Mouse (Mus musculus) C2C12 (cell line): ENCODE results near the gene Nphp1. TPM values are rescaled to one million over a fixed set of nuclear protein-coding genes. Genes with fewer than 3 reads are reported as not detected.

Experiments
- H3K27me3 ChIP-seq: one replicate; pipeline ENCODE4 v1.6.1; 2011; ENCODE audit not compliant: control insufficient read depth, insufficient read depth, insufficient read length
- H3K36me3 ChIP-seq: one replicate; pipeline ENCODE4 v1.6.1; 2011; ENCODE audit not compliant: control insufficient read depth, insufficient read depth
- H3K4me3 ChIP-seq: one replicate; pipeline ENCODE4 v1.5.1; 2011; ENCODE audit warnings: mild to moderate bottlenecking, control low read depth; ENCODE audit not compliant: poor library complexity, insufficient read depth, severe bottlenecking
- H3K79me2 ChIP-seq: one replicate; pipeline ENCODE4 v1.6.1; 2011; ENCODE audit not compliant: control insufficient read depth, insufficient read depth
- H3K79me3 ChIP-seq: one replicate; pipeline ENCODE4 v1.6.1; 2011; ENCODE audit warnings: low read depth, control low read depth
- H3ac ChIP-seq: one replicate; pipeline ENCODE3; 2011; ENCODE audit warnings: low read depth; ENCODE audit not compliant: control insufficient read depth, insufficient read length
- CEBPB ChIP-seq: IDR thresholded peaks from one replicate; pipeline ENCODE4 v1.6.1; 2011; ENCODE audit warnings: low read depth, mild to moderate bottlenecking, control low read depth, moderate library complexity
- CTCF ChIP-seq: IDR thresholded peaks from one replicate; pipeline ENCODE4 v1.5.1; 2011; ENCODE audit not compliant: control insufficient read depth, insufficient read depth, insufficient read length
- FOSL1 ChIP-seq: IDR thresholded peaks from one replicate; pipeline ENCODE4 v1.8.0; 2011; ENCODE audit warnings: mild to moderate bottlenecking, low read length; ENCODE audit not compliant: poor library complexity, insufficient read depth, severe bottlenecking
- MAX ChIP-seq: IDR thresholded peaks from one replicate; pipeline ENCODE4 v1.6.1; 2011; ENCODE audit warnings: mild to moderate bottlenecking, control low read depth
- MYOD1 ChIP-seq: IDR thresholded peaks from one replicate; pipeline ENCODE4 v1.6.1; 2011; ENCODE audit warnings: low read depth; ENCODE audit not compliant: control insufficient read depth, insufficient read length
- MYOG ChIP-seq: IDR thresholded peaks from one replicate; pipeline ENCODE4 v1.6.1; 2011; ENCODE audit not compliant: control insufficient read depth, insufficient read length; ENCODE audit errors: extremely low read depth
- USF1 ChIP-seq: IDR thresholded peaks from one replicate; pipeline ENCODE4 v1.6.1; 2011; ENCODE audit warnings: low read depth, mild to moderate bottlenecking, control low read depth, moderate library complexity
- polyA plus RNA-seq: library from polyadenylated mRNA; unstranded; fragments of >200 nt; fragmentation: generic; extraction: Trizol; gene quantifications from one replicate; pipeline ENCODE4 v1.2.1, GENCODE M21; 2012; ENCODE audit warnings: missing spikeins

Gene Nphp1
- polyA plus RNA-seq, 1 experiment: 16.4 TPM

DNA sequence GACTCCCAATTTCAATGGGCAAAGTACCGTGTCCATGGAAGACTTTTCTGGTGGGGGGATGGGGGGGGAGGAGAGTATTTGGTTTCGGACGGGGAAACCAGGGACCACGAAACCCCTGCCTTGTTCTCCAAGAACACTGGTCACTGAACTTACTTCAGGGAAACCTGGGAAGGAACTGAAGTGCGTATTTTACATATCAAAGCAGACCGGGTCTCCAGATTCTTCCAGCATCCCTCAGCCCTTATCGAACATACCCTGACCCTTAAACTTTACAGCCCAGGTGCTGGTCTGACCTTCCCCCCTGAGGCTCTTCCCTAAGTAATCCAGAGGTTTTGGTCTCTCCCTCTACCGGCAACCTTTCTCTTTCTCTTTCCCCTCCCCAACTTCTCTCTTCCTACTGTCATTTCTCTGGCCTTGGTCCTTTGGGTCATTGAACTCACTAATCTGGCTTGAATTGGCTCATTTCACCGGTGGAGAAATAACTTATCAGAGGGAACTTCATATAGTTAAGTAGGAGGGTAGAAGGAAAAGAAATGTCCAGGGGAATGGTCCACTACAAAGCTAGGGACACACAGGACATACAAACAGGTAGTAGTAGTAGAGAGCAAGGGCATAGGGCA is 1.1 kb upstream of the Nphp1 start:
- no peaks in the 10 kb centered on the region for H3K27me3 ChIP-seq
- peaks cover 8% of the 10 kb centered on the region for H3K79me3 ChIP-seq
- TF ChIP-seq USF1: no peak
- no peak for TF ChIP-seq CTCF
- no peak for TF ChIP-seq MYOD1
- TF ChIP-seq CEBPB: no peak
- no peak for TF ChIP-seq MAX
- TF ChIP-seq MYOG: no peak
- TF ChIP-seq FOSL1: no peak
- no peak overlapping the region for H3K4me3 ChIP-seq
- H3K36me3 ChIP-seq: no peaks in the 10 kb centered on the region
- peaks cover 26% of the 10 kb centered on the region for H3K79me2 ChIP-seq
- H3ac ChIP-seq: no peak overlapping the region

DNA sequence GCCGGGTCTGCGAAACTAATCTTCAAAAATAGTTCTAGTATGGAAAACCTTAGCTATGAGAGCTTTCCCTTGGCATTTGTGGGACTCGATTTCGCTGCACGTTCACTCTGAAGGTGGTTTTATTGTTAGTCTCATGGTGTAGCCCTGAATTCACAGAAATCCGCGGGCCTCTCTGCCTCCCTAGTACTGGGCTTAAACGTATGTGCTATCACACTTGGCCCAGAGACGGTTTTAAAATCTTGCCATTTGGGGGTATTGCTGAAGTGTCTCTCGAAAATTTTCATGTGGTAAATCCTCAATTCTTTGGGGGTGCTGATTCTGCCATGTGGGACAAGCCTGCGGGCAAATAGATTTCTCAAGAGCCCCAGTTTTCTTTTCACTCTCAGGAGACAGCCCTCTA is 441 bp upstream of the Nphp1 start:
- H3K36me3 ChIP-seq: no peaks in the 10 kb centered on the region
- H3K79me3 ChIP-seq: peaks cover 8% of the 10 kb centered on the region
- peaks cover 26% of the 10 kb centered on the region for H3K79me2 ChIP-seq
- TF ChIP-seq FOSL1 (no peak), USF1 (no peak), MYOD1 (no peak), MYOG (no peak), MAX (no peak), CEBPB (no peak), CTCF (no peak)
- H3K4me3 ChIP-seq: peak overlapping the region; percentile 74
- peak overlapping the region; percentile 72 for H3ac ChIP-seq
- H3K27me3 ChIP-seq: no peaks in the 10 kb centered on the region

DNA sequence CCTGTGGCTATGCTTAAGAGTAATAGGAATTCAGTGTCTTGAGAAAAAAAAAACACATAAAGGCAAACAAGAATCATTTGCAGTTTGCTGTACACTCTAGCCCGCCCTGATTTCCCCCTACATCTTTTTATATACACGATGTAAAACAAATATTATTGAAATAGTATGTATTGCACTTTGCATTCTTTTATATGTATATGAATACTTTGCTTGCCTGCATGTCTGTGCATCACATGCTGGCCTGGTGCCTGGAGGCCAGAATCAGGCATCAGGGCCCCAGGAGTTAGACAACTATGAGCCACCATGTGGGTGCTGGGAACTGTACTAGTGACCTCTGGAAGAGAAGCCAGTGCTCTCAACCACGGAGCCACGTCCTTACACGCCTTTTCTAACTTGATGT is 1.5 kb downstream of the Nphp1 start:
- peaks cover 8% of the 10 kb centered on the region for H3K79me3 ChIP-seq
- no peak overlapping the region for H3ac ChIP-seq
- no peaks in the 10 kb centered on the region for H3K27me3 ChIP-seq
- H3K4me3 ChIP-seq: no peak overlapping the region
- no peak for TF ChIP-seq MYOD1
- TF ChIP-seq MYOG: no peak
- TF ChIP-seq CEBPB: no peak
- no peak for TF ChIP-seq FOSL1
- no peak for TF ChIP-seq MAX
- TF ChIP-seq CTCF: no peak
- no peak for TF ChIP-seq USF1
- peaks cover 26% of the 10 kb centered on the region for H3K79me2 ChIP-seq
- no peaks in the 10 kb centered on the region for H3K36me3 ChIP-seq

DNA sequence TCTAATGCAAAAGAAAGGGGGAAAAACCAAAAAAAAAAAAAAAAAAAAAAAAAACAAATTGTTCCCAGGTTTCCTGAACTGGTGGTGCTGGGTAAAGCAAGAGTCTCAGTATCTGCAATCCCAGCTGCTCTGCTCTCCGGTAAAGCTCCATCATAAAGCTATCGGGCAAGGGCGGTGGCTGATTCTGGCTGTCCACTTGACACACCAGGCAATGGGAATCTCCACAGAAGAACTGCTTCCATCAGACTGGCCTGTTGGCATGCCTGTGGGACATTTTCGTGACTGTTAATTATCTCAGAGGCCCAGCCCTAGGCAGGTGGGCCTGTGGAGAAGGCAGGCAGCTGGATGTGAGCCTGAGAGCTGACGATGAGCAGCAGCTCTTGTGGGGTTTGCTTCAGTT is 10.2 kb downstream of the Nphp1 start:
- no peak overlapping the region for H3K4me3 ChIP-seq
- H3K36me3 ChIP-seq: peaks cover 18% of the 10 kb centered on the region

DNA sequence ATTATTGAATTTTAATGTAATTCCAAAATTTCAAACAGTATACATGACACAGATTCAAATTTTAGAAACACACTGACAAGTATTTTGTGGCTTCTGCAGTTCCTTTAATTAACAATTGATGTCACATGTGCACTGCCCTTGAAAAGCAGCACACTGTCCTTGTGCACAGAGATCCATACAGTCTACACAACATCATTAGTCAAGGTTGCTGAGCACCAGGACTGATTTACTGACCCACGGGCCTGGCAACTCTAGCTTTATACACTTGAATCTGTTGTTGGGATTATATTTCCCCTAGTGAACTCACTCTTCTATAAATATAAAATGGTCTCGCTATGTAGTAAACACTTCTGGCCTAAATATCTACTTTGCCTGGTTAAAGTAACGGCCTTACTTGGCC is 13.7 kb downstream of the Nphp1 start:
- peaks cover 31% of the 10 kb centered on the region for H3K36me3 ChIP-seq
- TF ChIP-seq CEBPB: no peak
- H3K4me3 ChIP-seq: no peak overlapping the region
- no peaks in the 10 kb centered on the region for H3K79me3 ChIP-seq
- no peak overlapping the region for H3ac ChIP-seq
- no peaks in the 10 kb centered on the region for H3K79me2 ChIP-seq
- no peaks in the 10 kb centered on the region for H3K27me3 ChIP-seq

More for the DNA sequence above, 10.2 kb downstream of the Nphp1 start:
- H3K79me2 ChIP-seq: no peaks in the 10 kb centered on the region
- H3K27me3 ChIP-seq: no peaks in the 10 kb centered on the region
- H3K79me3 ChIP-seq: no peaks in the 10 kb centered on the region
- no peak overlapping the region for H3ac ChIP-seq
- no peak for TF ChIP-seq MAX
- no peak for TF ChIP-seq MYOD1
- TF ChIP-seq CEBPB: no peak
- no peak for TF ChIP-seq CTCF
- TF ChIP-seq MYOG: no peak
- TF ChIP-seq USF1: no peak
- no peak for TF ChIP-seq FOSL1

DNA sequence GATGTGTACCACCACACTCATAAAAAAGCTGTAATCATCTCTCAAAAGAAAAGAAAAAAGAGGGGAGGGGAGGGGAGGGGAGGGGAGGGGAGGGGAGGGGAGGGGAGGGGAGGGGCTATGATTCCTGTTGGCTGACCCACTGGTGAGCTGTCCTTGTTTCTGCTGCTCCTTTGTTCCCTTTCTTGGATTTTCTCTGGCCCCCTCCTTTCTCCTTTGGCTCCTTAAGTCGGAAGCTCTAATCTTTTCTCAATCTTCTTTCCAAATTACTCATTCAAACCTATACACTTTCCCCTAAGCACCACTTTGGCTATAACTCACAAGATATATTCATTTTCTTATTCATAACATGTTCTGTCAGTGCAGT is 14.1 kb downstream of the Nphp1 start:
- no peak overlapping the region for H3K4me3 ChIP-seq
- no peaks in the 10 kb centered on the region for H3K27me3 ChIP-seq
- no peaks in the 10 kb centered on the region for H3K79me2 ChIP-seq
- no peak for TF ChIP-seq CEBPB
- no peak overlapping the region for H3ac ChIP-seq
- H3K79me3 ChIP-seq: no peaks in the 10 kb centered on the region
- H3K36me3 ChIP-seq: peaks cover 29% of the 10 kb centered on the region
